Mouse (Mus musculus) kidney, embryonic 14.5 days (tissue): ENCODE data around the gene Dennd2d. TPM values are rescaled to one million over a fixed set of nuclear protein-coding genes. Genes with fewer than 3 reads are reported as not detected.
A peak's percentile ranks its signal among the peaks of the same experiment; 100 is the strongest.

Experiments
- ATAC-seq: fragments of 200-750 bp; cut with Nextera tagmentation; 2 replicates; pipeline ENCODE4 v1.8.0; 2017; ENCODE audit warnings: moderate number of reproducible peaks, mild to moderate bottlenecking, moderate TSS enrichment, moderate library complexity; ENCODE audit not compliant: low FRiP score, low TSS enrichment
- H3K27ac ChIP-seq: fragments of 300-500 bp; sonication (generic); 2 replicates; pipeline ENCODE4 v1.5.1; 2014; ENCODE audit warnings: low read depth, mild to moderate bottlenecking, low read length, moderate library complexity, mixed read lengths
- H3K27me3 ChIP-seq: fragments of 300-500 bp; sonication (generic); 2 replicates; pipeline ENCODE4 v1.6.1; 2014; ENCODE audit warnings: mild to moderate bottlenecking, low read length; ENCODE audit not compliant: control insufficient read depth, insufficient read depth
- H3K36me3 ChIP-seq: fragments of 300-500 bp; sonication (generic); 2 replicates; pipeline ENCODE4 v1.6.1; 2014; ENCODE audit warnings: low read length, mixed read lengths; ENCODE audit not compliant: control insufficient read depth, insufficient read depth
- H3K4me1 ChIP-seq: fragments of 300-500 bp; sonication (generic); 2 replicates; pipeline ENCODE4 v1.6.1; 2014; ENCODE audit warnings: low read length, mixed read lengths; ENCODE audit not compliant: control insufficient read depth, insufficient read depth
- H3K4me2 ChIP-seq: fragments of 300-500 bp; sonication (generic); replicated peaks from 2 replicates; pipeline ENCODE4 v1.6.1; 2014; ENCODE audit warnings: low read depth, mild to moderate bottlenecking, low read length
- H3K4me3 ChIP-seq: fragments of 300-500 bp; sonication (generic); 2 replicates; pipeline ENCODE4 v1.5.1; 2014; ENCODE audit warnings: mild to moderate bottlenecking, low read length
- H3K9ac ChIP-seq: fragments of 300-500 bp; sonication (generic); 2 replicates; pipeline ENCODE4 v1.6.1; 2014; ENCODE audit warnings: low read depth, mild to moderate bottlenecking, low read length, moderate library complexity
- H3K9me3 ChIP-seq: fragments of 300-500 bp; sonication (generic); 2 replicates; pipeline ENCODE4 v1.6.1; 2016; ENCODE audit warnings: low read length; ENCODE audit not compliant: control insufficient read depth
- WGBS: fragments of 180-500 bp; shearing (Covaris S2); extraction: QIAGEN DNeasy Blood & Tissue Kit; methylation state at CpG from one replicate; pipeline ENCODE4 v1.1.7; 2014; 5-methylcytosine and 5-hydroxymethylcytosine counted together
- polyA plus RNA-seq: library from polyadenylated mRNA; unstranded; fragments of >200 nt; fragmentation: Nextera tagmentation; extraction: Ambion mirVana; gene quantifications from 2 replicates; pipeline ENCODE4 v1.2.1, GENCODE M21; 2014

The Dennd2d gene
- polyA plus RNA-seq, 1 experiment from 2014 or later: 4.4 TPM

DNA sequence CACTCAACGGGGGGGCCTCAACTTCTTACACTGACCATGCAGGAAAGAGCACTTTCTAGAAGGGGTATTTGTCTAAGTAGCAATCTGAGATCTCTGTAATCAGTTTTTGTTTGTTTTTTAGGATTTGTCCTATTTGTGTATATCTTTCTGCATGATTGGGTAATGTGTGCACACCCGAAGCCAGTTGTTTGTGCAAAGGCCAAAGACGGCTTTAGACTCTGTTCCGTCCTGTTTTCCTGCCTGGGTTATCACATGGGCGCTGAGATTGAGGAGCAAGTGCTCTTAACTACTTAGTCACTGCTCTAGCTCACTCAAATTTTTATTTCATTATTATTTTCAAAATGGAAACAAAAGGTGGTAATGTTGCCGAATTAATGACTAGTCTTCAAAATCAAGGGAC, 32.8 kb downstream of the Dennd2d start:
- Histone ChIP-seq H3K4me2 (no peak overlapping the region), H3K9ac (no peak overlapping the region), H3K4me3 (no peak overlapping the region), H3K27ac (no peak overlapping the region), H3K4me1 (no peaks in the 10 kb centered on the region), H3K36me3 (no peaks in the 10 kb centered on the region; the same call in 1 of the 2 replicates), H3K27me3 (no peaks in the 10 kb centered on the region), H3K9me3 (no peaks in the 10 kb centered on the region)
- WGBS: 84% methylated on average over 6 of the region's 6 CpGs
- no peak for ATAC-seq

DNA sequence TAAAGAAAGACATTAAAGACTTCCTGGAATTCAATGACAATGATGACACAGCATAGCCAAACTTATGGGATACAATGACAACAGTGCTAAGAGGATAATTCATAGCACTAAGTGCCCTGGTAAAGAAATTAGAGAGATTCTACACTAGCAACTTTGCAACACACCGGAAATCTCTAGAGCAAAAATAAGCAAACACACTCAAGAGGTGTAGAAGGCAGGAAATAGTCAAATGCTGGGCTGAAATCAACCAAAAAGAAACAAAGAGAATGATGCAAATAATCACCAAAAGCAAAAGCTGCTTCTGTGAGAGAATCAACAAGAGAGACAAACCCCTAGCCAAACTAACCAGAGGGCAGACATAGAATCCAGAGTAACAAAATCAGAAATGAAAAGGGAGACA, 40.5 kb downstream of the Dennd2d start:
- H3K4me1 ChIP-seq: no peaks in the 10 kb centered on the region
- no peak overlapping the region for H3K9ac ChIP-seq
- H3K4me3 ChIP-seq: no peak overlapping the region
- WGBS: 97% methylated on average over 1 of the region's 1 CpGs
- no peak for ATAC-seq
- H3K36me3 ChIP-seq: no peaks in the 10 kb centered on the region; the same call in 1 of the 2 replicates
- no peak overlapping the region for H3K27ac ChIP-seq
- H3K9me3 ChIP-seq: no peaks in the 10 kb centered on the region
- H3K4me2 ChIP-seq: no peak overlapping the region
- H3K27me3 ChIP-seq: no peaks in the 10 kb centered on the region

DNA sequence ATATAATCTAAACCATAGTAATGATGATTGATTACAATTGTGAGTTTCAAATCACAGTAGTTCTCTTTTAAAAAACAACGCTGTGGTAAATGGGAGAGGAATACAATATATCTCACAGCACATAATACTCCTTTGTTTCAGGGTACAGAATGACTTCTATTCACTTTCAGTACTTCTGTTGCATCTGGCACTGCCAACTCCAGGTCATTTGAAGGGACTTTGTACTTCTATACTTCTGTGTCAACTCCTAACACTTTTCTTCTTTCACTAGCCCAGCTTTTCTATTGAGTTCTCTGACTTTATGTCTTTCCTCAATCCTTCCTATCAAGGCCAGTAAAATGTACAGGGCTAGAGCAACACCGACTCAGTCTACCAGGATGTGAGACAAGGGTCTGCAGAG, 44.2 kb downstream of the Dennd2d start:
- H3K27ac ChIP-seq: no peak overlapping the region
- H3K4me1 ChIP-seq: no peaks in the 10 kb centered on the region
- H3K27me3 ChIP-seq: no peaks in the 10 kb centered on the region
- 97% methylated on average over 2 of the region's 2 CpGs for WGBS
- no peak for ATAC-seq
- H3K9ac ChIP-seq: no peak overlapping the region
- no peak overlapping the region for H3K4me3 ChIP-seq
- H3K4me2 ChIP-seq: no peak overlapping the region
- H3K9me3 ChIP-seq: no peaks in the 10 kb centered on the region
- H3K36me3 ChIP-seq: no peaks in the 10 kb centered on the region

DNA sequence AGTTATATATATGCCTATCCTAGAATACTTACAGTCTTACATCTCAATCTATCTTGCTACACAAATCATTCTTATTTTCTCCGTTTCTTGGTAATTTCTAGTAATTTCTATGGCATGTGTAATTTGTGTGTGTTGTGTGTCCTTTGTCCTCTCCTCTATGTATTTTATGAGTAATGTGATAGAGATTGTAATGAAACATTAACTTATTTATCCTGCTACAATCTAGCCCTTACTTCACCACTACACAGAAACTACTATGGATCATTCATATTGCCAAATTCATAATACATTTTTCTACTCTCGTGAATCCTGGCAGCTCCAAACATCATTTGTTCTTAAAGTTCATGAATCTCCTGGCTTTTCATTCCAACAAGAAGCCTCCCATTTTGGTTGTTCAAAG, 45.8 kb downstream of the Dennd2d start:
- no peak overlapping the region for H3K27ac ChIP-seq
- H3K9me3 ChIP-seq: no peaks in the 10 kb centered on the region
- H3K36me3 ChIP-seq: peaks cover 7% of the 10 kb centered on the region; the same call in 1 of the 2 replicates
- H3K9ac ChIP-seq: no peak overlapping the region
- H3K4me3 ChIP-seq: no peak overlapping the region
- WGBS: 82% methylated on average over 2 of the region's 2 CpGs
- no peak for ATAC-seq
- H3K4me1 ChIP-seq: no peaks in the 10 kb centered on the region
- no peaks in the 10 kb centered on the region for H3K27me3 ChIP-seq
- H3K4me2 ChIP-seq: no peak overlapping the region

DNA sequence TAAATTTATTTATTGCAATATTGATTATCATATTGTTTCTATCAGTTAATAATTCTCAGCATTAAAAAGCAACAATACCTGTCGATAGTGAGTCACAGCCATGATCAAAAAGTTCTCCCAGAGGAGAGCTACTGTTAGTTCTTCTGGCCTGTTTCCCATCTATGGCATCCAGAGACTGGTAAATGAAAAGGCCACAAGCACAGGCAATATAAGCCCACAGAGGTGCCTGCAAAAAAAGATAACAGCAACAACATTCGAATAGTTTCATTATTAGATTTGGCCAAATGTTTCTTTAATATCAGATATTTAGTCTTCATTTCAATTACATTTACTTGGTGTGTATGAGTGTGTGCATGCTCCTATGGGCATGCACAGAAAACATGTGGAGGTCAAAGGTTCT, 51.1 kb downstream of the Dennd2d start:
- no peak overlapping the region for H3K4me3 ChIP-seq
- no peak overlapping the region for H3K9ac ChIP-seq
- H3K4me2 ChIP-seq: no peak overlapping the region
- H3K9me3 ChIP-seq: no peaks in the 10 kb centered on the region
- no peaks in the 10 kb centered on the region for H3K27me3 ChIP-seq
- no peak for ATAC-seq
- no peaks in the 10 kb centered on the region for H3K4me1 ChIP-seq
- H3K27ac ChIP-seq: no peak overlapping the region
- H3K36me3 ChIP-seq: peaks cover 22% of the 10 kb centered on the region; the same call in 1 of the 2 replicates
- 91% methylated on average over 2 of the region's 2 CpGs for WGBS

DNA sequence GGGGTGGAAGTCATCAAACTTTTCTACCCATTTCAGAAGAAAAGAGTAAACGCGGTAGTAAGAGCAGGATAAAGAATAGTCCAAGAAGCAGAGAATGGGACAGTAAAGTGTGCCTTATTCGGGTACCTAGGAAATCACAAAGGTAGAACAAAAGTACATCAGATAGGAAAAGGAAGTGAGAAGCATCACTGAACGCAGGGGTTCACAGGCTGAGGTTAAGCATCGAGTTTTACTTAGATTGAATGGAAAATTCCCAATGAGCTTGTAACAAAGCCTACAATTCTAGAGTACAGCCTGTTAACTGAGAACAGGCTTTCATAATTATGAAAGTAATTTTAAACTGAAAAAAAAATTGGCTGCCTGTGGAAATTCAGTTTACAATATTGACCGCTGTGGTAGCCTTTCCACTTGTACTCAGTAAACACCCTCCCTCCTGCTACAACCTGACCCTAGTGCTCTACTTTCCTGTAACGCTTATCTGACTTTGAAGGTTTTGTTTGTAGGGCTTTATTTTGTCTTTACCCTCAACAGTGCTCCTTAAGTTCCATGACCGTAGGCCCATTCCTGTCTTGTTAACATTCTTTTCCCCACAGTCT, 62.6 kb downstream of the Dennd2d start:
- Histone ChIP-seq H3K27ac (no peak overlapping the region), H3K4me1 (peaks cover 8% of the 10 kb centered on the region; the same call in 1 of the 2 replicates)
- no peak for ATAC-seq

DNA sequence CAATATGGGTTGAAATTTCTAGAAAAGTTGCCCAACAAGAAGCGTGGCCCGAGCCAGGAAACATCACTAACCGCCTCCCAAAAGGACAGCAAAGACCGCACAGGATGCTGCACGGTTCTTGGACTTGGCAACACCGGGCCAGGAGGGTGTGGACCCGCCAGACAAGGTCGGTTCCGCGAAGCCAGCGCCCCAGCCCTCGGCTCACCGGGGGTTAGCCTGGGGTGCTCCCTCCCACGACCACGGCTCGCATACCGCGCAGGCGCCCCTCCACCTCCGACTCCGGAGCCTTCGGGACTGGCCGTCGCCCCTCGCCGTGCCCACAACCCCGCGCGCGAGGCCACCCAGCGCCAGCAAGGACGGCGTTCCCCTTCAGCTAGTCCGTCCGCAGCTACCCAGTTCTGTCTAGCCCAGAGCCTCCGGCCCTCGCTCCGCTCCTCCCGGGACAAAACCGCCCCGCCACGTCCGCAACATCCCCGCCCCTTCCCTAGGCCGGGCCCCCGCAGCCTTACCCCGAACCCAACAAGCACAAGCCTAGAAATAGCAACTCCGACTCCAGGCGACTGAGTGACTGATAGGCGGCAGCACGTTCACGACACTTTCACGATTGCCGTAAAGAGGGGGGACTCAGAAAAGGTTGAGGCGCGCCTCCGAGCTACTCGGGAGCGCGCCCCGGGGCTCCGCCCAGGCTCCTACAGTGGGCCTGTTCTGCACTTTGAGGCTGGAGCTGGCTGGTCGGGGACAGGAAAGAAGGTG, 65.1 kb downstream of the Dennd2d start, which contains the start of the genes Dram2 and Cept1:
Dram2 (plus strand) TSS at position 628 of the 753 bp plus-strand sequence.
Cept1 (minus strand) TSS at position 632 of the 753 bp plus-strand sequence.
- H3K4me2 ChIP-seq: peak within 1 kb of the TSS; percentile 50
- no peaks in the 10 kb centered on the region for H3K27me3 ChIP-seq
- peak; percentile 96 for ATAC-seq
- H3K4me3 ChIP-seq: peak within 1 kb of the TSS; percentile 86
- peaks cover 11% of the 10 kb centered on the region; the same call in 1 of the 2 replicates for H3K4me1 ChIP-seq
- under 1% methylated on average over 61 of the region's 63 CpGs for WGBS
- peak within 1 kb of the TSS; percentile 91 for H3K9ac ChIP-seq
- H3K9me3 ChIP-seq: no peaks in the 10 kb centered on the region
- peak within 1 kb of the TSS; percentile 98 for H3K27ac ChIP-seq
- no peaks in the 10 kb centered on the region; the same call in 1 of the 2 replicates for H3K36me3 ChIP-seq

More for the DNA sequence above, 62.6 kb downstream of the Dennd2d start:
- Histone ChIP-seq H3K27me3 (no peaks in the 10 kb centered on the region), H3K4me3 (no peak overlapping the region), H3K4me2 (no peak overlapping the region), H3K9me3 (no peaks in the 10 kb centered on the region), H3K36me3 (no peaks in the 10 kb centered on the region), H3K9ac (no peak overlapping the region)
- WGBS: 69% methylated on average over 8 of the region's 8 CpGs

DNA sequence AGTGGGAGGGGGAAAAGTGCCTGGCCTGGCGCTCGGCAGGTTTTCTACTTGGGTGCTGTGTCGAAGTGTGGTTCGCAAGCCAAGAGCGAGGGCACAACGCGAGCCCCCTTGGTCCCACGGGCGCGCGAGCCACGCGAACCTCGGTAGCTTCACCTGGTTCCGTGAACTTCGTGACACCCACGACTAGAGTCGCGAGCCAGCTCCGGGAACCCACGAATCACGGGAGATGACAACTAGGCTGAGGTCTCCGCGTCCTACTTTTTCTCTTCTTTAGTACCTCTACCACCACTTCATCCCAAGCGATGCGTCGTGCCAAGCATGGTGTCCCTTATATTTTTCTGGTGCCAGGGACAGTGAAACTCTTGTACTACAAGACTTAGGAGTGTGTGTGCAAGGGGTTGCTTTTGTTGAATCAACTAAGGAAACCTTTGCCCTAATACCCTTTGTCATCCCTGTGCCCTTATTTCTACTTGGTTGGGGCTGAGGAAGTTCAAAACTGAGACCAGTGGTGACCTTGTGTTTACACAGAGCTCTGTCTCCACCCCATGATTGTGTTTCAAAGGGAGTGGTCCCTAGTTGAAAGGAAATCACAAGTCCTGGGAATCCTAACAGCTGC, 65.8 kb downstream of the Dennd2d start:
- peak; percentile 53 for ATAC-seq
- Histone ChIP-seq H3K9me3 (no peaks in the 10 kb centered on the region), H3K27me3 (no peaks in the 10 kb centered on the region), H3K36me3 (no peaks in the 10 kb centered on the region; the same call in 1 of the 2 replicates), H3K27ac (peak overlapping the region; percentile 98), H3K4me2 (peak overlapping the region; percentile 50), H3K4me1 (peaks cover 11% of the 10 kb centered on the region; the same call in 1 of the 2 replicates), H3K4me3 (peak overlapping the region; percentile 86), H3K9ac (peak overlapping the region; percentile 91)
- WGBS: under 1% methylated on average over 27 of the region's 27 CpGs
